Mouse (Mus musculus): ENCODE results near the gene Slc6a6.

Slc6a6 gene

GRCm38 (mm10) chr6:91727361-91727760 is 43.5 kb downstream of the Slc6a6 start:
- no peak for DNase-seq (ENCODE audit: low spot score)

- DNase-seq (ENCODE audit: low spot score) = no peak
Observed at GRCm38 (mm10) chr6:91728939-91729619, 45.2 kb downstream of the Slc6a6 start.

- no peak for DNase-seq (ENCODE audit: low spot score)
Observed at GRCm38 (mm10) chr6:91729677-91730127, 45.8 kb downstream of the Slc6a6 start.

GRCm38 (mm10) chr6:91732138-91732537 is 48.3 kb downstream of the Slc6a6 start:
- no peak for DNase-seq (ENCODE audit: low spot score)

- DNase-seq (ENCODE audit: low spot score) = no peak
Observed at GRCm38 (mm10) chr6:91736471-91736870, 52.6 kb downstream of the Slc6a6 start.

- no peak for DNase-seq (ENCODE audit: low spot score)
Observed at GRCm38 (mm10) chr6:91737451-91737850, 53.6 kb downstream of the Slc6a6 start.

- no peak for DNase-seq (ENCODE audit: low spot score)
Observed at GRCm38 (mm10) chr6:91738058-91738457, 54.2 kb downstream of the Slc6a6 start.

GRCm38 (mm10) chr6:91741046-91741445 is 57.2 kb downstream of the Slc6a6 start:
- DNase-seq (ENCODE audit: low spot score) = peak; percentile 40

- no peak for DNase-seq (ENCODE audit: low spot score)
Observed at GRCm38 (mm10) chr6:91742466-91742865, 58.6 kb downstream of the Slc6a6 start.

GRCm38 (mm10) chr6:91742995-91743394 is 59.1 kb downstream of the Slc6a6 start:
- no peak for DNase-seq (ENCODE audit: low spot score)

- DNase-seq (ENCODE audit: low spot score) = peak; percentile 48
Observed at GRCm38 (mm10) chr6:91743886-91744285, 60.0 kb downstream of the Slc6a6 start.

- no peak for DNase-seq (ENCODE audit: low spot score)
Observed at GRCm38 (mm10) chr6:91745246-91745645, 61.4 kb downstream of the Slc6a6 start.

- peak; percentile 82 for DNase-seq (ENCODE audit: low spot score)
Observed at GRCm38 (mm10) chr6:91745947-91746582, 62.2 kb downstream of the Slc6a6 start.

- DNase-seq (ENCODE audit: low spot score) = no peak
Observed at GRCm38 (mm10) chr6:91746776-91747175, 62.9 kb downstream of the Slc6a6 start.

- DNase-seq (ENCODE audit: low spot score) = no peak
Observed at GRCm38 (mm10) chr6:91750976-91751375, 67.1 kb downstream of the Slc6a6 start.

GRCm38 (mm10) chr6:91752884-91753283 is 69.0 kb downstream of the Slc6a6 start:
- DNase-seq (ENCODE audit: low spot score) = peak; percentile 68

GRCm38 (mm10) chr6:91754098-91754497 is 70.2 kb downstream of the Slc6a6 start:
- DNase-seq (ENCODE audit: low spot score) = no peak

- DNase-seq (ENCODE audit: low spot score) = no peak
Observed at GRCm38 (mm10) chr6:91754845-91755244, 71.0 kb downstream of the Slc6a6 start.

GRCm38 (mm10) chr6:91762051-91762742 is 78.3 kb downstream of the Slc6a6 start:
- no peak for DNase-seq (ENCODE audit: low spot score)

- DNase-seq (ENCODE audit: low spot score) = no peak
Observed at GRCm38 (mm10) chr6:91767550-91767949, 83.7 kb downstream of the Slc6a6 start.

- DNase-seq (ENCODE audit: low spot score) = no peak
Observed at GRCm38 (mm10) chr6:91773951-91774350, 90.1 kb downstream of the Slc6a6 start.

GRCm38 (mm10) chr6:91776543-91776942 is 92.7 kb downstream of the Slc6a6 start:
- peak; percentile 28 for DNase-seq (ENCODE audit: low spot score)

GRCm38 (mm10) chr6:91779206-91779605 is 95.4 kb downstream of the Slc6a6 start:
- DNase-seq (ENCODE audit: low spot score) = no peak

Data from yolk sac, embryonic 10.5 days (tissue).